Mouse (Mus musculus): ENCODE results near the gene Ncoa1. TPM values are rescaled to one million over a fixed set of nuclear protein-coding genes. Genes with fewer than 3 reads are reported as not detected.

Gene Ncoa1
- polyA plus RNA-seq, 2 experiments = 1.1 to 1.7 TPM

GRCm38 (mm10) chr12:4483386-4483785 lies 6.4 kb upstream of the Ncoa1 start:
- ATAC-seq (ENCODE audit: insufficient read depth) (no peak), DNase-seq (ENCODE audit: low read depth in 3 of 3, low spot score in 3 of 3) (no peak)
- Histone ChIP-seq H3K4me1 (replicated peaks; ENCODE audit: control insufficient read depth in 2 of 2, insufficient read depth in 2 of 2, low read length in 1 of 2) (no peaks in the 10 kb centered on the region), H3K9me3 (ENCODE audit: control insufficient read depth, low read length) (no peaks in the 10 kb centered on the region), H3K4me3 (ENCODE audit: insufficient read depth in 1 of 2, low read depth in 2 of 2, low read length in 2 of 2) (no peak overlapping the region), H3K36me3 (replicated peaks; ENCODE audit: control insufficient read depth, insufficient read depth, low read depth) (no peaks in the 10 kb centered on the region), H3K27ac (no peak overlapping the region), H3K27me3 (ENCODE audit: control insufficient read depth, insufficient read depth, low read length) (peaks cover 6% of the 10 kb centered on the region), H3K9ac (replicated peaks) (no peak overlapping the region), H3K4me2 (ENCODE audit: low read depth) (no peak overlapping the region)
- WGBS (ENCODE audit: insufficient replicate concordance) = 53% methylated on average over 4 of the region's 4 CpGs
- TF ChIP-seq EP300 (IDR thresholded peaks at IDR 0.05; ENCODE audit: low read depth) (no peak), CTCF (IDR thresholded peaks at IDR 0.05; ENCODE audit: low read depth) (no peak)

- Histone ChIP-seq H3K4me2 (ENCODE audit: low read depth) (no peak overlapping the region), H3K9ac (replicated peaks) (no peak overlapping the region), H3K36me3 (replicated peaks; ENCODE audit: control insufficient read depth, insufficient read depth, low read depth) (no peaks in the 10 kb centered on the region), H3K9me3 (ENCODE audit: control insufficient read depth, low read length) (no peaks in the 10 kb centered on the region), H3K27me3 (ENCODE audit: control insufficient read depth, insufficient read depth, low read length) (peaks cover 19% of the 10 kb centered on the region), H3K27ac (no peak overlapping the region), H3K4me3 (ENCODE audit: insufficient read depth in 1 of 2, low read depth in 2 of 2, low read length in 2 of 2) (no peak overlapping the region), H3K4me1 (replicated peaks; ENCODE audit: control insufficient read depth in 2 of 2, insufficient read depth in 2 of 2, low read length in 1 of 2) (peaks cover 0 to 3% of the 10 kb centered on the region in 2 experiments; a peak in 2 of 4 replicates)
- ATAC-seq (ENCODE audit: insufficient read depth) = no peak
- DNase-seq (ENCODE audit: low read depth in 3 of 3, low spot score in 3 of 3) = no peak
- no peak for TF ChIP-seq EP300 (IDR thresholded peaks at IDR 0.05; ENCODE audit: low read depth)
- TF ChIP-seq CTCF (IDR thresholded peaks at IDR 0.05; ENCODE audit: low read depth) = no peak
- 57% methylated on average over 5 of the region's 5 CpGs for WGBS (ENCODE audit: insufficient replicate concordance)
Measured at GRCm38 (mm10) chr12:4481687-4482086, 4.7 kb upstream of the Ncoa1 start.

- H3K36me3 ChIP-seq (replicated peaks; ENCODE audit: control insufficient read depth, insufficient read depth, low read depth) = no peaks in the 10 kb centered on the region
- H3K4me3 ChIP-seq (ENCODE audit: insufficient read depth in 1 of 2, low read depth in 2 of 2, low read length in 2 of 2) = no peak overlapping the region
- H3K9me3 ChIP-seq (ENCODE audit: control insufficient read depth, low read length) = no peaks in the 10 kb centered on the region
- no peak for ATAC-seq (ENCODE audit: insufficient read depth)
- H3K27me3 ChIP-seq (ENCODE audit: control insufficient read depth, insufficient read depth, low read length) = peaks cover 34% of the 10 kb centered on the region
- H3K4me1 ChIP-seq (replicated peaks; ENCODE audit: control insufficient read depth in 2 of 2, insufficient read depth in 2 of 2, low read length in 1 of 2) = peaks cover 0 to 5% of the 10 kb centered on the region in 2 experiments; a peak in 2 of 4 replicates
- no peak overlapping the region for H3K4me2 ChIP-seq (ENCODE audit: low read depth)
- H3K9ac ChIP-seq (replicated peaks) = no peak overlapping the region
- DNase-seq (ENCODE audit: low read depth in 3 of 3, low spot score in 3 of 3) = no peak
- WGBS (ENCODE audit: insufficient replicate concordance) = 56% methylated on average over 4 of the region's 4 CpGs
- H3K27ac ChIP-seq = no peak overlapping the region
- TF ChIP-seq CTCF (IDR thresholded peaks at IDR 0.05; ENCODE audit: low read depth) (no peak), EP300 (IDR thresholded peaks at IDR 0.05; ENCODE audit: low read depth) (no peak)
Measured at GRCm38 (mm10) chr12:4480250-4480649, 3.3 kb upstream of the Ncoa1 start.

- Histone ChIP-seq H3K9me3 (ENCODE audit: control insufficient read depth, low read length) (no peaks in the 10 kb centered on the region), H3K4me3 (ENCODE audit: insufficient read depth in 1 of 2, low read depth in 2 of 2, low read length in 2 of 2) (no peak overlapping the region), H3K4me1 (replicated peaks; ENCODE audit: control insufficient read depth in 2 of 2, insufficient read depth in 2 of 2, low read length in 1 of 2) (peaks cover 0 to 5% of the 10 kb centered on the region in 2 experiments; a peak in 2 of 4 replicates), H3K4me2 (ENCODE audit: low read depth) (no peak overlapping the region), H3K36me3 (replicated peaks; ENCODE audit: control insufficient read depth, insufficient read depth, low read depth) (no peaks in the 10 kb centered on the region), H3K27me3 (ENCODE audit: control insufficient read depth, insufficient read depth, low read length) (peaks cover 43% of the 10 kb centered on the region), H3K9ac (replicated peaks) (no peak overlapping the region), H3K27ac (no peak overlapping the region)
- ATAC-seq (ENCODE audit: insufficient read depth) (no peak), DNase-seq (ENCODE audit: low read depth in 3 of 3, low spot score in 3 of 3) (no peak)
- WGBS (ENCODE audit: insufficient replicate concordance) = 63% methylated on average over 3 of the region's 3 CpGs
- TF ChIP-seq EP300 (IDR thresholded peaks at IDR 0.05; ENCODE audit: low read depth) = no peak
- TF ChIP-seq CTCF (IDR thresholded peaks at IDR 0.05; ENCODE audit: low read depth) = no peak
Measured at GRCm38 (mm10) chr12:4479171-4479881, 2.3 kb upstream of the Ncoa1 start.

GRCm38 (mm10) chr12:4477941-4478795 lies 1.2 kb upstream of the Ncoa1 start:
- Histone ChIP-seq H3K27me3 (ENCODE audit: control insufficient read depth, insufficient read depth, low read length) (peaks cover 54% of the 10 kb centered on the region), H3K4me1 (replicated peaks; ENCODE audit: control insufficient read depth in 2 of 2, insufficient read depth in 2 of 2, low read length in 1 of 2) (peaks cover 0 to 5% of the 10 kb centered on the region in 2 experiments; a peak in 2 of 4 replicates), H3K4me2 (ENCODE audit: low read depth) (no peak overlapping the region), H3K36me3 (replicated peaks; ENCODE audit: control insufficient read depth, insufficient read depth, low read depth) (no peaks in the 10 kb centered on the region), H3K9ac (replicated peaks) (no peak overlapping the region), H3K4me3 (ENCODE audit: insufficient read depth in 1 of 2, low read depth in 2 of 2, low read length in 2 of 2) (no peak overlapping the region), H3K27ac (no peak overlapping the region), H3K9me3 (ENCODE audit: control insufficient read depth, low read length) (no peaks in the 10 kb centered on the region)
- 55% methylated on average over 6 of the region's 6 CpGs for WGBS (ENCODE audit: insufficient replicate concordance)
- DNase-seq (ENCODE audit: low read depth in 3 of 3, low spot score in 3 of 3) (no peak), ATAC-seq (ENCODE audit: insufficient read depth) (no peak)
- no peak for TF ChIP-seq EP300 (IDR thresholded peaks at IDR 0.05; ENCODE audit: low read depth)

Data from liver, embryonic 14.5 days (tissue).